Mouse (Mus musculus): ENCODE data around the gene 1700042G07Rik.
"Not testable (repeated sequence)": the region's sequence is repeated elsewhere in the genome, so short reads cannot be mapped to it uniquely, and the experiment has no call there.

The 1700042G07Rik gene

GRCm38 (mm10) chr4:116208891-116209290 is 35.7 kb downstream of the 1700042G07Rik start:
- in situ Hi-C loops (cut with MboI, MseI), result no loop called here

GRCm38 (mm10) chr4:116215895-116216605 is 42.9 kb downstream of the 1700042G07Rik start:
- in situ Hi-C loops (cut with MboI, MseI), result no loop called here

GRCm38 (mm10) chr4:116217046-116217445 is 43.9 kb downstream of the 1700042G07Rik start:
- in situ Hi-C loops (cut with MboI, MseI), result no loop called here

- in situ Hi-C loops (cut with MboI, MseI), result not testable (repeated sequence)
Observed at GRCm38 (mm10) chr4:116217661-116218060, 44.5 kb downstream of the 1700042G07Rik start.

GRCm38 (mm10) chr4:116219056-116219455 is 45.9 kb downstream of the 1700042G07Rik start:
- in situ Hi-C loops (cut with MboI, MseI), result no loop called here

- in situ Hi-C loops (cut with MboI, MseI), result no loop called here
Observed at GRCm38 (mm10) chr4:116220071-116220650, 47.0 kb downstream of the 1700042G07Rik start.

GRCm38 (mm10) chr4:116220780-116221139 is 47.6 kb downstream of the 1700042G07Rik start:
- in situ Hi-C loops (cut with MboI, MseI), result no loop called here

GRCm38 (mm10) chr4:116221140-116221851 is 48.1 kb downstream of the 1700042G07Rik start, which contains the start of gene Pik3r3:
Gene Pik3r3 (plus strand): TSS chr4:116221618.
- in situ Hi-C loops (cut with MboI, MseI), result no loop called here

- in situ Hi-C loops (cut with MboI, MseI), result no loop called here
Observed at GRCm38 (mm10) chr4:116221996-116222842, 49.0 kb downstream of the 1700042G07Rik start.

GRCm38 (mm10) chr4:116222843-116223119 is 49.6 kb downstream of the 1700042G07Rik start:
- in situ Hi-C loops (cut with MboI, MseI), result no loop called here

Measured in regulatory T cell (primary cell).